Mouse (Mus musculus): ENCODE results near the gene Ski. TPM values are rescaled to one million over a fixed set of nuclear protein-coding genes. Genes with fewer than 3 reads are reported as not detected.

The Ski gene
- polyA plus RNA-seq, 1 experiment = 20.2 TPM

GRCm38 (mm10) chr4:155163320-155163651 lies 59.1 kb downstream of the Ski start:
- Histone ChIP-seq H3K4me1 (ENCODE audit: control insufficient read depth, insufficient read depth, insufficient read length, low read length) (peaks cover 67% of the 10 kb centered on the region), H3K27ac (replicated peaks; ENCODE audit: low read depth, low read length) (peak overlapping the region; percentile 53; the same call in 1 of the 2 replicates), H3K4me3 (ENCODE audit: insufficient read depth, low read depth, low read length) (no peak overlapping the region)

GRCm38 (mm10) chr4:155162433-155163319 lies 59.7 kb downstream of the Ski start:
- Histone ChIP-seq H3K27ac (replicated peaks; ENCODE audit: low read depth, low read length) (peak overlapping the region; percentile 53), H3K4me3 (ENCODE audit: insufficient read depth, low read depth, low read length) (no peak overlapping the region), H3K4me1 (ENCODE audit: control insufficient read depth, insufficient read depth, insufficient read length, low read length) (peaks cover 61% of the 10 kb centered on the region)

- Histone ChIP-seq H3K27ac (replicated peaks; ENCODE audit: low read depth, low read length) (no peak overlapping the region), H3K4me1 (ENCODE audit: control insufficient read depth, insufficient read depth, insufficient read length, low read length) (peaks cover 39% of the 10 kb centered on the region)
Measured at GRCm38 (mm10) chr4:155158543-155158917, 63.9 kb downstream of the Ski start.

GRCm38 (mm10) chr4:155157871-155158542 lies 64.4 kb downstream of the Ski start:
- H3K27ac ChIP-seq (replicated peaks; ENCODE audit: low read depth, low read length) = no peak overlapping the region
- H3K4me1 ChIP-seq (ENCODE audit: control insufficient read depth, insufficient read depth, insufficient read length, low read length) = peaks cover 34% of the 10 kb centered on the region
- H3K4me3 ChIP-seq (ENCODE audit: insufficient read depth, low read depth, low read length) = no peak overlapping the region

More at GRCm38 (mm10) chr4:155158543-155158917, 63.9 kb downstream of the Ski start:
- no peak overlapping the region for H3K4me3 ChIP-seq (ENCODE audit: insufficient read depth, low read depth, low read length)

GRCm38 (mm10) chr4:155156734-155157133 lies 65.7 kb downstream of the Ski start:
- no peak overlapping the region for H3K4me3 ChIP-seq (ENCODE audit: insufficient read depth, low read depth, low read length)
- H3K27ac ChIP-seq (replicated peaks; ENCODE audit: low read depth, low read length) = no peak overlapping the region
- peaks cover 32% of the 10 kb centered on the region for H3K4me1 ChIP-seq (ENCODE audit: control insufficient read depth, insufficient read depth, insufficient read length, low read length)

- Histone ChIP-seq H3K4me3 (ENCODE audit: insufficient read depth, low read depth, low read length) (no peak overlapping the region), H3K27ac (replicated peaks; ENCODE audit: low read depth, low read length) (no peak overlapping the region), H3K4me1 (ENCODE audit: control insufficient read depth, insufficient read depth, insufficient read length, low read length) (peaks cover 30% of the 10 kb centered on the region)
Measured at GRCm38 (mm10) chr4:155154986-155155385, 67.4 kb downstream of the Ski start.

GRCm38 (mm10) chr4:155153389-155154072 lies 68.9 kb downstream of the Ski start:
- H3K4me1 ChIP-seq (ENCODE audit: control insufficient read depth, insufficient read depth, insufficient read length, low read length) = peaks cover 37% of the 10 kb centered on the region
- H3K4me3 ChIP-seq (ENCODE audit: insufficient read depth, low read depth, low read length) = no peak overlapping the region
- H3K27ac ChIP-seq (replicated peaks; ENCODE audit: low read depth, low read length) = no peak overlapping the region

- Histone ChIP-seq H3K4me3 (ENCODE audit: insufficient read depth, low read depth, low read length) (no peak overlapping the region), H3K4me1 (ENCODE audit: control insufficient read depth, insufficient read depth, insufficient read length, low read length) (peaks cover 38% of the 10 kb centered on the region), H3K27ac (replicated peaks; ENCODE audit: low read depth, low read length) (no peak overlapping the region)
Measured at GRCm38 (mm10) chr4:155152476-155152875, 69.9 kb downstream of the Ski start.

- Histone ChIP-seq H3K27ac (replicated peaks; ENCODE audit: low read depth, low read length) (peak overlapping the region; percentile 88), H3K4me3 (ENCODE audit: insufficient read depth, low read depth, low read length) (peak overlapping the region; percentile 72; the same call in 1 of the 2 replicates), H3K4me1 (ENCODE audit: control insufficient read depth, insufficient read depth, insufficient read length, low read length) (peaks cover 38% of the 10 kb centered on the region)
Measured at GRCm38 (mm10) chr4:155151845-155152244, 70.5 kb downstream of the Ski start.

- Histone ChIP-seq H3K4me1 (ENCODE audit: control insufficient read depth, insufficient read depth, insufficient read length, low read length) (peaks cover 38% of the 10 kb centered on the region), H3K4me3 (ENCODE audit: insufficient read depth, low read depth, low read length) (peak overlapping the region; percentile 72), H3K27ac (replicated peaks; ENCODE audit: low read depth, low read length) (peak overlapping the region; percentile 88)
Measured at GRCm38 (mm10) chr4:155151221-155151788, 71.1 kb downstream of the Ski start.

- peak overlapping the region; percentile 88 for H3K27ac ChIP-seq (replicated peaks; ENCODE audit: low read depth, low read length)
- peaks cover 35% of the 10 kb centered on the region for H3K4me1 ChIP-seq (ENCODE audit: control insufficient read depth, insufficient read depth, insufficient read length, low read length)
- H3K4me3 ChIP-seq (ENCODE audit: insufficient read depth, low read depth, low read length) = peak overlapping the region; percentile 72
Measured at GRCm38 (mm10) chr4:155150276-155151113, 71.9 kb downstream of the Ski start.

- peak overlapping the region; percentile 57 for H3K27ac ChIP-seq (replicated peaks; ENCODE audit: low read depth, low read length)
- peaks cover 32% of the 10 kb centered on the region for H3K4me1 ChIP-seq (ENCODE audit: control insufficient read depth, insufficient read depth, insufficient read length, low read length)
- peak overlapping the region; percentile 72; the same call in 1 of the 2 replicates for H3K4me3 ChIP-seq (ENCODE audit: insufficient read depth, low read depth, low read length)
Measured at GRCm38 (mm10) chr4:155149941-155150275, 72.5 kb downstream of the Ski start.

- H3K27ac ChIP-seq (replicated peaks; ENCODE audit: low read depth, low read length) = peak overlapping the region; percentile 4; the same call in 1 of the 2 replicates
- H3K4me3 ChIP-seq (ENCODE audit: insufficient read depth, low read depth, low read length) = no peak overlapping the region
- peaks cover 30% of the 10 kb centered on the region for H3K4me1 ChIP-seq (ENCODE audit: control insufficient read depth, insufficient read depth, insufficient read length, low read length)
Measured at GRCm38 (mm10) chr4:155148910-155149698, 73.3 kb downstream of the Ski start.

- no peak overlapping the region for H3K27ac ChIP-seq (replicated peaks; ENCODE audit: low read depth, low read length)
- peaks cover 34% of the 10 kb centered on the region for H3K4me1 ChIP-seq (ENCODE audit: control insufficient read depth, insufficient read depth, insufficient read length, low read length)
- H3K4me3 ChIP-seq (ENCODE audit: insufficient read depth, low read depth, low read length) = no peak overlapping the region
Measured at GRCm38 (mm10) chr4:155148453-155148852, 73.9 kb downstream of the Ski start.
